Mouse (Mus musculus) CD4-positive, CD25-positive, alpha-beta regulatory T cell, adult 2 months (primary cell): ENCODE results near the gene Crip1.
A peak's percentile ranks its signal among the peaks of the same experiment; 100 is the strongest.

Experiments
- DNase-seq: peaks from one replicate; pipeline ENCODE4 v3.0.0-alpha.2; 2012; ENCODE audit warnings: low read depth, low spot score

Gene Crip1

DNA sequence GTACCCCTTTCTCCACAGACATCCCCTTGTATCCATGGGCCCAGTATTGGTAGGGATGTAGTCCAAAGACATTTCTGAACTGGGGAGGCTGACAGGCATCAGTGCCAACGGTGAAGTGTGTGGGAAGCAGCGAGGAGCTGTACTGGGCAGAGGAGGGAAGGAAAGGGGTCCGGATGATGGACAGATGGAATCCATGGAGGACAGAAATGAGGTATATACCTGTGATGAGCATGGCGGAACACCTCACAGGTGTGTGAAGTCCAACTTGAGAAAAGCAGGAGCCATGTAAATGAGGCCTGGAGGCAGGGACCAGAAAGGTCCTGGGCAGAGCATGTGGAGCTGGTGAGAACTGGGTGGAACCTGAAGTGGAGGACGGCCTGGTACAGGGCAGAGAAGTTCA lies 525 bp upstream of the Crip1 start:
- DNase-seq: no peak

DNA sequence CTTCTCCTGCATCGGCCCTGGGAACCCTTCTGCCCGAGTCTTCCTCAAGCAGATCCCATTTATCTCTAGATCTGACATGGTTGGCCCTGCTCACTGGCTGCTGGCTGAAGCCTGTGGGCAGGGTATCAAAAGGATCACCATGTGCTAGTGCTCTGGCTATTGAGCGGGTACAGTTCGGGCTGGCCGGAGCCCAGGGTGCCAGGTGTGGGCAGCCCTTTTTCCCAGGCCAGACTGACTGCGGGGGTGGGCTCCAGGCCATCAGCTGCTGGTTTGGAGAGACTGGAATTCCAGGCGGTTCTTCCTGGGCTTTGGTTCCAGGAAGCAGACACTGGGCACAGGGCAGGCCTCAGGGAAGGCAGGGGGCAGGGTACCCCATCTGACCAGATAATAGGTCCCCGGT lies 1.4 kb downstream of the Crip1 start:
- DNase-seq: no peak

DNA sequence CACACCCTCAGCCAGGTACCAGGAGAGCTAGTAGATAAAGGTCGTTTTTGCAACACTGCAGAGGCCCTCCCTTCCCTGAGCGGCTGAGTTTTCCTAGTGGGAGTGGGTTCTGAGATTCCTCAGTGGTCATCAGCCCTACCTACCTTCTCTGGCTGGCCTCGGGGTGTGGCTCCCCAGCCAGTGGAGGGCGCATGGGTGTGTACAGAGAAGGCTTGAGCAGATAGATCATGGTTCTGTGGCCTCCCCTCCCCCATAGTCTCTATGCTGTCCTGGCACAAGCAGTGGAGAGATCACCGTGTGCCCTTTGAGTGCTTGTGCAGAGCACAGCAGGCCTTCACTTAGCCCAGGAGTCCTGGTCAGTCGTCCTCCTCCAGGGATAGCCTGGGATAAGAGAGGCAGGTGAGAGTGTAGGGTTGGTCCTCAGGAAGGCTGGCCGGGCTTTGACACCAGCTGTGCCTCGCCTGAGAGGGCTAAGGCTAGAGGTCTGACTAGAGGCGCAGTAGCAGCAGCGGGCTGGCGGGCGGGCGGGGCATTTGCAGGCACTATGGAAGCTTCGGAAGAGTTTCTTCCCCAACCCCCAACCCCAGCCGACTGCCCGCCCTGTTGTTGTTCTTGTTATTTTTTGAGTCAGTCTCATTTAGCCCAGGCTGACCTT lies 2.4 kb downstream of the Crip1 start:
- peak; percentile 65 for DNase-seq

DNA sequence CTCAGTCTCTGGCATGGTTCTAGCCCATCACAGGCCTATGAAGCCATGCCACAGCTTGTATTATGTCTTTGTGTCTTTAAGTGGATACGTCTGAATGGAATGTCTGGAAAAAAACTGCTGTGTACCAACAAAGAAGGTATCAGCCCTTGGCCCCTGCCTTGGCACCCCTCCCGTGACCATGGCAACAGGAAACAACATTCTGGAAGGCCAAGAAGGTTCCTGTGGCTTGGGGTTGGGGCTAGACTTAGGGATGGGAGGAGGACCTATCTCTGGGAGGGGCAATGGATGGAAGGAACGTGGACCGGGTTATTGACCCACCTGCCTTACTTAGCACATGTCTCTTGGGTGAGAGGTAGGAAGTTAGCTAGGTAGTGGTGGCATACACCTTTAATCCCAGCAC lies 3.2 kb downstream of the Crip1 start:
- DNase-seq: no peak

DNA sequence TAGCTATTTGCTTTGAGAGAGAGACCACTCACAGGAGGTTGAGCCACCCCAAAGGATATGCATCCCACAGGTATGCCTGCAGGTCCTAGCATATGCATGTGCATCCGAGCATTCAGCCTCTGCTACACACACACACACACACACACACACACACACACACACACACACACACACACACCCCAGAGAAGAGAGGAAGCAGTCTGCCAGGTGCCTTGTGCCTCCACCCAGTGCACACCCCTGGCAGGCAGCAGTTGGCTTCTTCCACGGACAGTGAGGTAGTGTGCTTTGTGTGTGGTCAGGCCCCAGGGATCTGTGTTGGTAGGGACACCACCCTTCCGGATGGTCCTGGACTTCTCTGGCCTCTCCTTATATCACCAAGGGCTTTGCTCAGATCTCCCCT lies 3.8 kb downstream of the Crip1 start:
- DNase-seq: peak; percentile 60

DNA sequence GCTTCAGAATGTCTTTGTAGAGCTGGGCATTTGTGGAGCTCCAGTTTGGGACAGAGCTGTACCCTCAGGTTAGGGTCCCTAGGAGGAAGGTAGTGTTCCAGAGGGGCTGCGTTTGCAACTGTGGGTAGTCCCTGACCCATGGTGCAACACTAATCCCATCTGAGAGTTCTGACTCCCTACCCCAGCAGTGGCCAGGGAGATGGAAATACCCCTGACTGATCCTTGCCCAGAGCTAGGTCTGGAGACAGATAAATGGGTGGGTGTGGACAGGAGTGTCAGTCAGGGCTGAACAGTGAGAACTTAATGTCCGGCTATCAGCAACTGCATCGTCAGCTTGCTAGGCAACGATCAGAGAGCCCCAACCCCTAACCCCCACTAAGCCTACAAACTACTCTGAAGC lies 4.5 kb downstream of the Crip1 start:
- no peak for DNase-seq

DNA sequence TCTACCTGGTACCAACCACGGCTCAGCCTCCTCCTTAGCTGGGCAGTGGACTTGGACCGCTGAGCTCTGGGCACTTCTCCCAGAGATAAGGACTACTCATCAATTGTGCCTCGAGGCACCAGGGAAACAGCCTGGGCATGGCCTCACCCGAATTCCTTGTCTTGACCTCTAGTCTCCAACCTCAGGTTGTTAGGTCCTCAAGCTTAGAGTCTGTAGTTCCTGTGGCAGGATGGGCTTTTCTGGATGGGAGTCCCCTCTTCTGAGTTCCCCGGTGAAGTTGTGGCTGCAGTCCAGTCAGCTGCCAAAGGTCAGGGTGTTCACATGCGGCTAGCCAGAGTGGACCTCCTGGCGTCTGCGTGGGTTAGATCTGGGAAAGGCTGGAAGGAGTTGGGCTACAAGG lies 4.9 kb downstream of the Crip1 start:
- no peak for DNase-seq

DNA sequence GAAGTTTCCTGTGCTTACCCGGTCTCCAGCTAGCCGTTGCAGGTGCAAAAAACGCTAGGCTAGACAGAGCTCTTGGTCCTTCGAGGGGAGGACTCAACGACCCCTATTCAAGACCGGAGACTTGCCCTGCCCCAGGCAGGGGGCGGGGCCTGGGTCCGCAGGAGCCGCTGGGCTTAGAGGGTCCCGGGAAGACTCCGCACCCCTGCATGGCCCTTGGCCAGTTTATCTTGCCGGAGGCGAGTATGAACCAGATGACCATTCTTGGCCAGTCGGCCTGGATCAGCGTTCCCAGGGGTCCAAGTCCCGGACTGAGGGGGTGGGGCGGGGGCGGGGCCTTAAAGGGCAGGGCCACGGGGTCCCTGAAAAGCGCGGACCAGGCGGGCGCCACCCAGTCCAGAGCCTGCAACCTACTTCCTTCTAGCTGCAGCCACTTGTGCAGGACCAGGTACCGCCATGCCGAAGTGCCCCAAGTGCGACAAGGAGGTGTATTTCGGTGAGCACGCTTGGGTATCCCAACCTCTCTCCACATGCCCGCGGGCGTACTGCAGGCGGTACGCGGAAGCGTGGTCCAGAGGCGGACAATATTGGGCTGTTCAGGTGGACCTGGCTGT lies 5.7 kb downstream of the Crip1 start:
- DNase-seq: peak; percentile 61

DNA sequence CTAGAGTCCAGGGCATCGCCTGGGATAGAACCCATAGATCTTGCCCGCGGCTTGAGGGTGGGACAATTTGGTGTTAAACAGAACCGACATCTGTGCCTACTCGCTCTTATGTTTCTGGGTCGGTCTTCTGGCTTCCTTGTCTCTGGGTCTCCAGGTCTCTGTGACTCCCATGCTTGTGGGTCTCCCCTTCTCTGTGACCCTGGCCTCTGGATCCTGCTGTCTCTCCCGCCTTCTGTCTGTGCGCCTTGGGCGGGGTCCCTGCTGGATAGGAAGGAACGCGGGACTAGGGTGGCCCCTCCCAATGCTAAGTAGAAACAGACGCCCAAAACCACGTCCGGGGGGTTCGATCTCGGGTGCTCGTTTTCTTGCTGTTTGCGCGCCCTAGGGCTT lies 6.2 kb downstream of the Crip1 start:
- peak; percentile 76 for DNase-seq

DNA sequence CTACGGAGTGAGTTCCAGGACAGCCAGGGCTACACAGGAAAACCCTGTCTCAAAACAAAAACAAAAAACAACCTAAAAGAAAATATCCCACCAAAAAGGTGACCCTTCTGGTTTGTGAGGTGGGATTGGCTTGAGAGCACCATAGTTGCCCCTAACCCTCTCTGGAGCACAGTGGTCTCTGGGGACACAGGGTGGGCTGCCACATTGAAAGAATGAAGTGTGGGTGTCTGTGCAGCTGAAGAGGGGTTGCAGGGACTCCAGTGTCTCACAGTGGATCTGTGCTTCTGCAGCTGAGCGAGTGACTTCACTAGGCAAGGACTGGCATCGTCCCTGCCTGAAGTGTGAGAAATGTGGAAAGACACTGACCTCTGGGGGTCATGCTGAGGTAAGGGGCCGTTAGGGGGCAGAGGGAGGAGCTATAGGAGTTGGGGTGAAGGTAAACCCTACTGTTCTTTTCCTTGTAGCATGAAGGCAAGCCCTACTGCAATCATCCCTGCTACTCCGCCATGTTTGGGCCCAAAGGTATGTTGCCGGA lies 6.9 kb downstream of the Crip1 start:
- DNase-seq: no peak

DNA sequence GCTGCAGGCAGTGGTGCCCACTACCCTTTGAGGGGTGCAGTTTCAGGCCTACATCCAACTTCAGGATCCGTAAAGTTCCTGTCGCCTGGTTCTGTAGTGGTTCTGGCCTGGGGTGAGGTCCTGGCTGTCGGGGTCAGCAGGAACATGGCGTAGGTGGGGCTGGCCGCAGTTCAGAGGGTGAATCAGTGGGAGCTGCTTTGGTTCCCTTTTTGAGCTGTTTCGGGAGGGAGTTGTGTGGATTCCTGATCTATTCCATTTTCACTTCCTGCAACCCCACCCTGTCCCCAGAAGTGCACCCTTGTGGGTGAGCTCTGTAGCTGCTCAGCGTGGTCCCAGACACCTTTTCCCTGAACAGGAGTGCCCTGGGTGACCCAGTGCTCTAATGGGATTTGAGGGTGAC lies 7.9 kb downstream of the Crip1 start:
- no peak for DNase-seq

DNA sequence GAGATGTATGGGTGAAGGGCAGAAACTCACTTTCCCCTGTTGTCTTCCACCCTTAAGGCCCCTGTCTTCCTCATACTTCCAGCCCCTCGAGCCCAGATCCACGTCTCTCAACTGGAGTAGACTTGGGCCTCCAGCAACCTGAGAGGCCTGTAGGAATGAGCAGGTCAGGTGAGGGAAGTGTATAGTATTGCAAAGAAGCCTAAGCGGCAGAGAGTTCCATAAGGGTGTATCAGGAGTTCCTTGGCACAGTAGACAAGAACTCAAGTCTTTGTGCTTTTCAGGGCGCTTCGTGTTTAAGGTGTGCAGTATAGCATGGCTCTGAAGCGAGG lies 8.6 kb downstream of the Crip1 start:
- no peak for DNase-seq

DNA sequence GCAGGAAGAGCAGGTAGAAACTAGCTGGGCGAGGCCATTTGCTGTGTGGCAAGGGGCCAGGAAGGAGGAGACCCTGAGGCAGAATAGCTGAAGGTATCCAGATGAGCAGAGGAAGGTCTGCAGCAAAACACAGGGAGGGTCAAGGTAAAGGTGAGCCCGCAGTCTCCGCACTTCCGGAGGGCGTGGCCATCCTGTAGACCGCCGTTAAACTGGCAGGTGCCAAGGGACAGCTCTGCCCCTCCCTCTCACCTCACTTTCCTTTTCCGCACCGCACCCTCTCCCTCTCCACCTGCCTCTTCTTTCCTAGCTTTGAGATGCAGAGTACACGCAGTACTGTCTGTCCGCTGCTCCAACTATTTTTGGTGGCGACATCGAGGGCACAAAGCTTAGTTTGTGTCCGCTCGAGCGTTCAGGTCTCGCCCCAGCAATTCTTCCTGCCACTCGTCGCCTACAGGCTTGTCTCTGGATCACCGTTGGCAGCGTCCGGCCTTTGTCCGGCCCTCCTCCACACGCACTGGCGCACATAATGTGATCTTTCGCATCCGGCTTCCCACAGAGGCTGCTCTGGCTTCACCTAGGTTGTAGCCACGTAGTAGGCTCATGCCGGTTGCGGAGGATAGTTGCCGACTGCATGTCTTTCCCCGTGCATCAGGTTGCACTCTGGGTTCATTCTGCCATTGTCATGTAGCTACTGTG lies 9.1 kb downstream of the Crip1 start:
- DNase-seq: peak; percentile 77

DNA sequence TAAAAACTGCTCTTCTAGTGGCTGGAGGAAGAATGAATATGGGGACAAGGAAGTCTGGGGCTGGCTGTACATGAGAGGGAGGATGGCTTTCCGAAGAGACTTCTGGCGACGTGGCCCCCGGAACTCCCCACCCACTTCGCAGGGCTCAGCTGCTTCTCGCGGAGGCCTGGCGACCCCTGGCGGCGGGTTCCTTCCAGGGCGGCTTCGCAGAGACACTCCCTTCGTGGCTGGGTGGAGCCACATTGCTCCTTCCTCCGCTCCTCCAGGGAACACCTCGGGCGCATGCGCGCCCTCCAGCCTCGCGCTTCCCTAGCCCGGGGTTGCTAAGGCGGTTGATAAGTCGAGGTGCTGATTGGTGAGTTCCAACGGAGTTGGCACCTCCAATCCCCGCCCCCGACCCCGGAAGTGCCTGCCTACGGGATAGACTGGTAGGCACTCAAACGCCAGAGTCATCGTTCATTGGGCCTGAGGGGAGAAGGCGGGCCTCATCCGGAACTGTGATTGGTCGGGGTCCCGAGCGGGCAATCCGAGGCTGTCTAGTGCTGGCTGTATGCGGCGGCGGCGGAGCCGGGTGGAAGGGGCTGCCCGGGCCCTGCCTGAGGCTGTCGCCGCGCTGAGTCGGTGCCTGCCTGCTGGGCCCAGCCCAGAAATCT lies 9.9 kb downstream of the Crip1 start, which contains the start of gene Tedc1:
Gene Tedc1, plus strand, starts transcription at position 535 of the 653 bp plus-strand sequence.
- peak; percentile 100 for DNase-seq

DNA sequence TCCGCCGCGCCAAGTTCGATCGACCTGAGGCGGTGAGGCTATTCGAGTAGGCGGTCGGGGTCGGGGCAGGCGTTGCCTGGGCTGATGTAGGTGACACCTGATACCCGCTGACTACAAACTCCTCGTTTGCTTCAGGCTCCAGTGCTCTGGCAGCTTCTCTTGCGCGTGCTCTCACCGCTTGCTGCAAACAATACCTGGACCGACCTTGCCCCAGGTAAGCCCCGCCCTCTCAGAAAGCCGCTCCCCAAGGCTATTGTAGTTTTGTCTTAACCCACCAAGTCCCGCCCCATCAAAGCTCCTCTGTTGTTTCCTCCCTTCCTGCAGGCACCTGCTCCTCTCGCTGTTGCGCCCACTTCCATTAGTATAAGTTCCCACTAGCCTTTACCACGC lies 10.4 kb downstream of the Crip1 start:
- DNase-seq: no peak

DNA sequence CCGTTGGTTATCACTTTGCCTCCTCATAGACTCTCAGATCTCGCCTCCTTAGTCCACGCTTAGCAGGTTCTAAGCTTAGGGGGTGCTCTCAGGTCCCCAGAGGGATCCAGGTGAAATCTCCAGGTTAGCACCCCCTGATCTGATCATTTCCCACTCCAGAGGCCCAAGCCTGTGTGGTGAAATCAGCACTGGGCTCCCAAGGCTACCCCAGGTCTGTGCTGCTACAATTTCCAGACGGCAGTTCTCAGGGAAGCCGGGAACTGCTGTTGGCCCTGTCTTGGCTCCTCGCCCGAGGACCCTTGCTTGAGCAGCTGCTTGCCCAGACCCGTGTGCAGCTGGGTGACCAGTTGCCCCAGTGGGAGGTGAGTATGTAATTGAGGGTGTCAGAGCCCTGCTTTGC lies 10.9 kb downstream of the Crip1 start:
- no peak for DNase-seq

DNA sequence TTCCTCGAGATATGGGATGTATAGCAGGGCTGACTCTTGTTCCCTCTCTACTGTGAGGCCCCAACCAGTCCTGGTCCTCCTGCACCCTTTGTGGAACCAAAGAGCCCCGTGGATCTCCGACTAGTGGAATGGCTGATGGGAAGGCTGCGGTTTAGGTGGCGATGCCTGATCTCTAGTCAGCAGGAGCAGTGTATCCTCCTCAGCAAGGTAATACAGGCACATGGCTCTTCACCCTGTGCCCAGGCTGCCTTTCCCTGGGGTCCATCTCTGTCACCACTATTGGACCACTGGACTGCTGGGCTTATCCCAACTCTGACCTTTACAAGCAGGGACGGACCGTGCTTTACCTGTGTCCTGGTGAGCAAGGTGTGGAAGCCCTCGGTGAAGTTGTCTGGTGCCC lies 11.4 kb downstream of the Crip1 start:
- no peak for DNase-seq

DNA sequence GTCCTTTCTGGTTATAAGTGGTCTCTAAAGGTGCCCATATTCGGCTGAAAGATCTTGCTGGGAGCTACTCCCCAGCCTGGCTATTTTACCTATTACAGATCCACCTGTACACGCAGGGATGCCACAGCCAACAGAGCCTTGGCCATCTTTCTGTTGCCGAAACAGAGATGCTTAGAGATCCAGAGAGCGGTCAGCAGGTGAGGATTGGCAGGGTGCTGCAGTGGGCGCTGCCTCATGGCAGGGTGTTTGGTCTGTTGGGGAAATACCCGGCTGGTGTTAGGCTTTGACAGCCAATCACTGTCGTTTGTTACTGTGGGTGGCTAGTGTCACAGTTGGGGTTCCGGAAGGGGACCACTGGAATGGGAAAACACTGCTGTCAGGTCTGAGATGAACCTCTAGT lies 11.9 kb downstream of the Crip1 start:
- DNase-seq: no peak

DNA sequence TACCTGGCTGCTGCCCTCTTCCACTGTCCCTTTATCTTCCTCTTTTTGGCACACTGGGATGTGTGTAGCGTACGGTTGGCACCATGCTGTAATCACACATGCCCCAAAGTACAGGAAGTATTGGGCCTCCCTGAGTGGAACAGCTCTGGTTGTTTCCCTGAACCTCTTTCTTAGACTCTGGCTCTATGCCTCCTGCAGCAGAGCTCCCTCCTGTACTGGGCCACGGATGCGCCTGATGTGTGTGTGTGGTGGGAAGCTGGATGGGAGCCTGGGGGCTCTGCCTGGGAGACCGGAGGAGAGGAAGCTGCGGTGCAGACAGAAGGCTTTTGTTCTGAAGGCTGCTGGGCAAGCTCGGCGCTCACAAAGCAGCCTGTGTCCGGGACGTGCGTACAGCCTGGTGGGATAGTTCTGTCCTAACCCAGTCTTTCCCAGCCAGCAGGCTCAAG lies 17.5 kb downstream of the Crip1 start:
- DNase-seq: no peak

DNA sequence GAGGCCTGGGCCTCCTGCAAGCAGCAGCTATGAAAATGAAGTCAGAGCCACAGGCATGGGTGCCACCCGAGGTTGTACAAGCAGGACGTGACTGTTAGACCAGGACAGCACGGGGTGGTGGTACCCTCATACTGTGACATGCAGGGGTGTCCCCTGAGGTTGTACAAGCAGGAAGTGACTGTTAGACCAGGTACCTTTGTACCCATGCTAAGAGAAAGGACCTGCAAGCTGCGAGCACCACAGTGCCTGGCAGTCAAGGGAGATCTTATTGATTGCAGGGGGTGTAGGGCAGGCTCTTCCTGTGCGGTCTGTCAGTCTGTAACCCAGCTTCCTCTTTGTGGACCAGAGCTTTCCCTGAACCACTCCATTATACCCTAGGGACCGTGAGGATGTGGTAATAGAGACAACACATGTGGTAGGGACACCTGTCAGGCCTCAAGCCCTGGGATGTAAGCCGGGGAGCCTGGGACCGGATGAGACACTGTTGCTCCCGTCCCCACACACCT lies 22.0 kb downstream of the Crip1 start:
- peak; percentile 61 for DNase-seq

DNA sequence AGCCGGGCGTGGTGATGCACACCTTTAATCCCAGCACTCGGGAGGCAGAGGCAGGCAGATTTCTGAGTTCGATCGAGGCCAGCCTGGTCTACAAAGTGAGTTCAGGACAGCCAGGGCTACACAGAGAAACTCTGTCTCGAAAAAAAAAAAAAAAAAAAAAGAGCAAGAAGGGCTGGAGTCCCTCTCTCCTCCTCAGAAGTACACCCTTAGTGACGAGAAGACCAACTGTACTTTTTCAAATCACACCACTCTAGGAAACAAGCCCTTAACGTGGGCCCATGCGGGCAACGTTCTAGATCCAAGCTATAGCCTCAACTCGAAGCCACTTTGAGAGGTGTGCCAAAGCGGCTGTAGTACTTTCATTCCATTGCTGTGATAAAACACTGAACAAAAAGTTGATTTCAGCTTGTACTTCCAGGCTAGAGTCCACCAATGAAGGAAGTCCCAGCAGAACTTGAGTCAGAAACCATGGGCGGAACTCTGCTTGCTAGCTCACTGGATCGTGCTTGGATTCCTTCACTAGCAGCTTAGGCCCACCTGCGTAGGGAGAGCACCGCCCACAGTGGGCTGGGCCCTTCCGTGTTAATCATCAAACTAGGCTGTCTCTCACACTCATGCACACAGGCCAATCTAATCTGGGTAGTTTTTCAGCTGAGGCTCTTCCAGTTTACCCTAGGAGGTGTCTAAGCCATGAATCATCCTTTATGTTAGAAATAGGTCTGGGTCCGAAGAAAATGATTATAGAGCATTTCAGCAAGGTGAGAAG lies 31.0 kb downstream of the Crip1 start:
- no peak for DNase-seq

DNA sequence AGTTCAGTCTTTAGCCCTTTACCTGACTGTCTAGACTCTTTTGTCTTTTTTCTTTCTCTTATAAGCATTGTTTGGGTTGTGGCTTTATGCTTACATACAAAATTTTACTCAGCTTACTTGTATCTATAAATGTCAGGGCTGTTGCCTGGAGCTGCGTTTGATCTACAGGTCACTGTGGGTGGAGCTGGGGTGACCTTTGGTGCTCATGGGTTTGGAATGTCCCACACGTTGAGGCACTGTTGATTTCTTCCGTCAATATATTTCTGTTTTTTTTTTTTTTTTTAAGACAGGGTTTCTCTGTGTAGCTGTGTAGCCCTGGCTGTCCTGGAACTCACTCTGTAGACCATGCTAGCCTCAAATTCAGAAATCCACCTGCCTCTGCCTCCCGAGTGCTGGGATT lies 34.9 kb downstream of the Crip1 start:
- DNase-seq: no peak
